Mouse (Mus musculus): ENCODE data around the gene Adcy7.

Adcy7 gene

DNA sequence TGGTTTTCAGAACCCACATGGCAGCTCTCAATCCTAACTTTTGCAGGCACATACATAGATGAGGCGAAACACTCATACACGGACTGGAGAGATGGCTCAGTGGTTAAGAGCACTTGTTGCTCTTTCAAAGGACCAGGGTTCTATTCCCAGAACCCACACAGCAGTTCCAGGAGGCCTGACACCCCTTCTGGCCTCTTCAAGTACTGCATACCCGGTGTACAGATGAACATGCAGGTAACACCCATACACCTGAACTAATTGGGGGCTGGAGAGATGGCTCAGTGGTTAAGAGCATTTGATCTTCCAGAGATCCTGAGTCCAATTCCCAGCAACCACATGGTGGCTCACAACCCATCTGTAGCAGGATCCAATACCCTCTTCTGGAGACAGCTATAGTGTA lies 2.1 kb upstream of the Adcy7 start:
- intact Hi-C loops (cut with DNase I): loop anchor here (5.0 kb wide), 2 partner anchors 37 to 77 kb away; no protein-coding TSS in a partner anchor

- intact Hi-C loops (cut with DNase I): loop anchor here (5.0 kb wide), 2 partner anchors 34 to 74 kb away; no protein-coding TSS in a partner anchor
Observed at GRCm38 (mm10) chr8:88273051-88273430, 838 bp downstream of the Adcy7 start.

DNA sequence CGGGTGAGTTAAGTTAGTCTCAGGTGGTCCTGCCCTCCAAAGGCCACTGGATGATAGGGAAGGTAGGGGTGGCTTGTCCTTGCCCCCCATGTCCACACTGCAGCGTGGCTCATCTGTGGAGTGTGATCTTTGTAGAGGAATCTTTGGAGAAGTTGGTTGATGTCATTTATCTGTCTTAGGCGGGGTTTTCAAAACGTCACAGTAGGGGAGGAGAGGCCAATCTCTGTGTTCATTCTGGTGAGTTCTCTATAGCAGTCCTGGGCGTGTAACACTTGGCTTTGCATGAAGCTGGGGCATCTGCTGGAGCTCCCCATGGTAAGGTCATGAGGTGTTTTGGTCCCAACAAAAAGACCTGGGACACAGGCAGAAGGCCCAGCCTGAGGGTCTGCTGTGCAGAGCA lies 1.9 kb downstream of the Adcy7 start:
- intact Hi-C loops (cut with DNase I): loop anchor here (5.0 kb wide), 2 partner anchors 33 to 73 kb away; no protein-coding TSS in a partner anchor

DNA sequence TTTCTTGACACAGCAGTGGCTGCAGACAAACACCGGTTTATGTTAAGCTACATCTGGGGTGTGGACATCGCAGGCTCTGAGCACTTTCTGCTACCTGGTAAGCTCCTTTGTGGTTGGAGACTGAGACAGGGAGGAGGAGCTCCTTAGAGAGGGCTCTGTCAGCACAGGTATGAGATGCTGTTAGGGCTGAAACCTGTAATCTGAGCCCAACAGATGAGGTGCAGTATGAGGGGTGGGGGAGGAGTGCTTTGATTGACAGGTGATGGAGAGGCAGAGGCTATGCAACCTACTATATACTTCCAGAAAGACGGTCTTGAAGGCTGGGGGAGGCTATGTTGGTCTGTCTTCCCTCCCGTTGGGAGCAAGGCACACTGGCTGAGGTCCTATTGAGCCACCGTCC lies 7.0 kb downstream of the Adcy7 start:
- intact Hi-C loops (cut with DNase I): no loop called here

DNA sequence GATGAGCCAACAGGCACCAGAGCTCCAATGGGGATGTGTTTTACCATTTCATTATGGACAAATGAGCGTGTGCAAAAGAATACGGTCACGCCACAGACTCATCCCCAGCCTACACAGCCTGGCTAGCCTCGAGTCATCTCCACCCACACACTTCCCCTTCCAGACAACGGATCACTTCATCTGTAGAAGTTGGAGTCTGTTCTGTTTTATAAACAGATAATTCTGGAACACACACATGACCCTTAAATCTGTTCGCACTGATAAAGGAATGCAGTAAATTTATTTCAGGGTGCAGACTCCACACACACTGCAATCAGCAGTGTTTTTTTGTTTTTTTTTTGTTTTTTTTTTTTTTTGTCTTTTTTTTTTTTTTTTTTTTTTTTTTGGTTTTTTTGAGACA lies 7.5 kb downstream of the Adcy7 start:
- intact Hi-C loops (cut with DNase I): loop anchor here (5.0 to 10.0 kb wide), 2 partner anchors 38 to 245 kb away; partner anchors contain the start of gene Nkd1

DNA sequence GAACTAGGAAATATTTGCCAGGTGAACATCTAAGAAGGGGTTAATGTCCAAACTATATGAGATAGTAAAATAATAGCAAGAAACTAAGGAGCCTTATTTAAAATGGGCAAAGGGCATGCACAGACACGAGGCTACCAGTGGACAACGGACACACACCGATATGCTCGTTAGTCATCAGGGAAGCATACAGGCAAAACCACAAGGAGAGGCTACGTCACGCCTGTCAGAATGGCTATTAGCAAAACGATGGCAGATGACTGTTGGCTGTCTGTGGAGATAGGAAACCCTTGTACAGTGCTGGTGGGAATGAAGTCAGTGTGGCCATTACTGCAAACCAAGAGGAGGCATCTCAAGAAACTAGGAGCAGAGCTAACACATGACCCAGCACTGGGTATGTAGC lies 8.7 kb downstream of the Adcy7 start:
- intact Hi-C loops (cut with DNase I): loop anchor here (5.0 to 10.0 kb wide), 2 partner anchors 36 to 244 kb away; partner anchors contain the start of gene Nkd1

- intact Hi-C loops (cut with DNase I): loop anchor here (5.0 to 10.0 kb wide), 2 partner anchors 35 to 242 kb away; partner anchors contain the start of gene Nkd1
Observed at GRCm38 (mm10) chr8:88282684-88283083, 10.5 kb downstream of the Adcy7 start.

GRCm38 (mm10) chr8:88283243-88284115 lies 11.3 kb downstream of the Adcy7 start:
- intact Hi-C loops (cut with DNase I): loop anchor here (5.0 to 10.0 kb wide), 2 partner anchors 34 to 241 kb away; partner anchors contain the start of gene Nkd1

DNA sequence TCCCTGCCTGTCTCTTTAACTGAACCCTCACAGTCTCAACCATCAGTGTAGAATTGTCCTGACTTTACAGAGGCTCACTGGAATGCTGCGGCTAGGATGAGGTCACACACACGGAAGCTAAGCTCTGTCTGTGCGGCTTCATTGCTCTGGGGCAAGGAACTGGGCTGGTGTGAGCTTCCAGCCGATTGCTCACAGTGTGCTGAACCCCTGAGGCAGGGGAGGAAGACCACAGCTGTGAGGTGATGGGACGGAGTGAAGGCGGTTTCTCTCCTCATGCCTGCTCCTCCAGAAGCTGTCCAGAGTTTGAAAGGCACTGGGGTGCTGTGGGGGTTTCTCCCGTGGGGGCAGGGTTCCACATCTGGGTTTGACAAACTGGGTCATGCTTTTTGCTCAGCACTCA lies 12.5 kb downstream of the Adcy7 start:
- intact Hi-C loops (cut with DNase I): loop anchor here (5.0 to 10.0 kb wide), 2 partner anchors 33 to 240 kb away; partner anchors contain the start of gene Nkd1

- intact Hi-C loops (cut with DNase I): loop anchor here (10.0 kb wide), 1 partner anchor 239 kb away; the partner anchor contains the start of gene Nkd1
Observed at GRCm38 (mm10) chr8:88285469-88286356, 13.5 kb downstream of the Adcy7 start.

DNA sequence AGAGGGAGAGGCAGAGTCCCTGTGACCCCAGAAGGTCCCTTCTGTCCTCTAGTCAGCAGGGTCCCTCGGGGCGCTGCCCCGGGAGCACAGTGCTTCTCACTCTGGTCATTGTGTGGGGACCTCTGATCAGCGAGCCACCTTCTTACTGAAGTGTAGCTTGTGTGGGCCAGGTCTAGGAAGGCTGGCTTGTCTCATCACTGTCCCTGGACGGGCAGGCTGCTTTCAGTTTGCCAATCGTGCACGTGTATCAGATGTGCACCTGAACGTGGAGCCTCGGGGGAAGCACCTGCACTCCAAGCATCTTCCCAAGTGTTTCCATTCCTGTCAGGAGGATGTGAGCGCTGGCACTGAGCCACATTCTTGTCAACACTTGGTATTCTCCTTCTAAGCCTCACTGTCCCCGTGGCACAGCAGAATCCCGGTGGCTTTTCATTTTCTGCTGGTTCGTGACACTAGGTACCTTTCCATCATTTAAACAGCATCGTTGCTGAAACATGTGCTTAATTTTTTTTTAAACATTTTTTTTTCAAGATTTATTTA lies 14.3 kb downstream of the Adcy7 start:
- intact Hi-C loops (cut with DNase I): loop anchor here (10.0 kb wide), 1 partner anchor 238 kb away; the partner anchor contains the start of gene Nkd1

DNA sequence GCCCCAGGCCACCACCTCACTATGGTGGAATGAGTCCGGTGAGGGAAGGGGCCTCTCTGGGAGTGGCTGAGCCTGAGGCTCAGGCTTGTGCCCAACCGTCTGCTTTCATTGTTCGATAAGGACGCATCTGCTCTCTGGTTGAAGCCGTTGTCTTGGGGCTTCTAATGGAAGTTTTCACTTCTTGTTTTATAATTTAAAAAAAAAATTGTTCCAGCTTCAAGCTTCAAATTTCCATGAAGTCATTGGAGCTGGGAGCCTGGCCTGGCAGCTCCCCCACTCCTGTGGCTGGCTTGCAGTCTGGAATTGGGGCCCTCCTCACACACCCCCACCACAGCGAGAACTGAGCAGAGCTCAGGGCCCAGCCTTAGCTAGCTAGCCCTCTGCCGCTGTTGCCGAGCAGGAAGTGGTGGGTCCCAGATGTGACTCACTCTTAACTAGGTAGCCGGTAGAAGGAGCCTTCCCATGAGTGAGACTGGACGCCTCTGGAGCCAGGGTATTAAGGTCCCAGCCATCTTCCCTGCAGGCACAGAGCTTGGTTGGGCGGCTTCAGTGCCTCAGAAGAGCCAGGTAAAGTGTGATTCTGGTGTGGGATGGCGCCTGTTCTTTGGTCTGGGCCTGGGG lies 16.5 kb downstream of the Adcy7 start:
- intact Hi-C loops (cut with DNase I): loop anchor here (10.0 kb wide), 1 partner anchor 236 kb away; the partner anchor contains the start of gene Nkd1

DNA sequence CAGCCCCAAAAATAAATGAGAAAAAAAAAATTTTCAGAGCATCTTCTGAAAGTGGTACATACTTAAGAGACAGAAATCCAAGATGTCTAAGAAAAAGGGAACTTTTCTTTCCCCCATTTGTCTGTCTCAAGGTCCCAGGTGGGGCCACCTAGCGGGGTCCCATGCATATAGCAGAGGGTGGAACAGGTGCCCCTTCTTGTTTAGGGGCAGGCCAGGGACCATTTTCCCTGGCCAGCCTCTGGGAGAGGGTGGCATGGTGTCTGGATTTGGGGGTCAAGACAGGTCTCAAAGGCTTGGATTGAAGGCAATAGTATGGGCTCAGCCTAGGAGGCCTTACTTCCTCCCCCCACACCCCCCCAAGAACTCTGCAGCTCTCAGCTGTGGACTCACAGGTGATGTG lies 17.7 kb downstream of the Adcy7 start:
- intact Hi-C loops (cut with DNase I): loop anchor here (10.0 kb wide), 1 partner anchor 235 kb away; the partner anchor contains the start of gene Nkd1

- intact Hi-C loops (cut with DNase I): no loop called here
Observed at GRCm38 (mm10) chr8:88290326-88291304, 18.4 kb downstream of the Adcy7 start.

- intact Hi-C loops (cut with DNase I): no loop called here
Observed at GRCm38 (mm10) chr8:88291305-88291690, 19.1 kb downstream of the Adcy7 start.

DNA sequence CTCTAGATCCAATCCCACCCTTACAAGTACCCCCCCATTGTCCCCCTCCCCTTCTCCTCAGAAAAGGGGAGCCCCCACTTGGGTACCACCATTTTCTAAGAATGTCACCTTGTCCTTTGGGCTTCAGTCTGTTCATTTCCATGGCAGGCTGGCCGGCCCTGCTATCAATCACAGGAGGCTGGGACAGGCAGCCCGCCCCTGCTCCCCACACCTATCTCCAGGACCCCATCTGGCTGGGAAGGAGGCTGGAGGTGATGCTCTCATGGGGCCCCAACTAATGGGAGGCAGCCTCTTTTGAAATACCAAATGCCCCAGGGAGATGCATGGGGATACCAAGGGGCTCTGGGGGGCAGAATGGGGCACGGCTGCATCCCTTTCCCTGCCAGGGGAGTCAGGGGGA lies 20.7 kb downstream of the Adcy7 start:
- intact Hi-C loops (cut with DNase I): no loop called here

GRCm38 (mm10) chr8:88293590-88294356 lies 21.6 kb downstream of the Adcy7 start:
- intact Hi-C loops (cut with DNase I): no loop called here

DNA sequence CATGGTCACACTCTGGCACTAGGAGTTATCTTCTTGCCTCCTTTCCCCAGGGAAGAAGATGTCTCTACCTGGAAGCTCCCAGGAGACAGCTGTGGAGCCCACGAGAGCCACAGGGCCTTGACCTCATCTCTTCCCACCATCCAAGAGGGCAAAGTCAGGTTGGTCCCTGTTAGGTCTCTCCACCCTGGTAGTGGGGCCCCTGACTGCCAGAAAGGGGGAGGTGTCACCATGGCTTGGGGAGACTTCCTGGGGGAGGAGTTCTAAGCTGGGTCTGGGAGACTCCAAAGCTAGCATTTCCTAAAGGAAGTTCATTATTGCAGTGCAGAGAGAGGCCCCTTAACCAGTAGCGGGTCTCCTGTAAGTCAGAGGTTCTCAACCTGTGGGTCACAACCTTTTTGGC lies 22.8 kb downstream of the Adcy7 start:
- intact Hi-C loops (cut with DNase I): no loop called here

Measured in adrenal gland (tissue).